In the genomic region with DNA sequence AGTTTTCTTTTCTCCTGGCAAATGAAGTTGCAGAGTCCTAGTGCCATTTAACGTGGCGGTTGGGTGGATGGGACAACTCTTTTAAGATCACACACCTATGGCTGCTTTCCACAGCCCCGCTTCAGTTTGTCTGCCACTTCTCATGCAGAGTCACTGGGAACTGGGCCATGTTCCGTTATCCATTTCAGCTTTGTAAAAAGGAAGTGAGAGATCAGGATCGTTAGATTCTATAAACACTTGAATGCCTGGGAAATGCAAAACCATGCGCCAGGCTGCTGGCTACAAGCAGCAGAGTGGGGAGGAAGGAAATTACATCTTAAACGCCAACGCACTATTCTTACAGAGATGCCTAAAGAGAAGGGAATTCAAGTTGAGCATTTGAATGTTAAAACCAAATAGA, we compare ENCODE assay signal across 8 mouse cellular contexts.
DNase-seq lines count a peak whose midpoint lies in the region; ATAC-seq lines count a peak whose summit lies in the region.

No protein-coding gene starts in this region.

- ATAC-seq in forebrain, embryonic 14.5 days: no peak
- no peak for ATAC-seq in forebrain, embryonic 12.5 days (ENCODE audit: low FRiP score)
- ATAC-seq in midbrain, embryonic 15.5 days (replicated peaks): no peak; the same call in 1 of the 2 replicates
- ATAC-seq in midbrain, embryonic 11.5 days (ENCODE audit: low FRiP score): no peak
- no peak for ATAC-seq in heart, embryonic 11.5 days (replicated peaks; ENCODE audit: insufficient number of reproducible peaks, low FRiP score, low TSS enrichment)

- peak; percentile 58 for DNase-seq in forebrain, embryonic 14.5 days (ENCODE audit: low spot score)
- no peak for DNase-seq in midbrain, embryonic 11.5 days (ENCODE audit: low spot score, missing footprints)
- DNase-seq in left cerebral cortex, adult 9 months (ENCODE audit: low spot score in 2 of 2): peak; percentile 13 to 44
- DNase-seq in right cerebral cortex, postnatal 4 days: peak; percentile 34
- no peak for DNase-seq in adrenal gland, adult 8-10 months

- no peak overlapping the region for H3K4me3 ChIP-seq in forebrain, embryonic 14.5 days (ENCODE audit: low read depth, low read length)
- no peak overlapping the region for H3K4me3 ChIP-seq in forebrain, embryonic 12.5 days (replicated peaks)
- H3K4me3 ChIP-seq in midbrain, embryonic 15.5 days: no peak overlapping the region
- no peak overlapping the region for H3K4me3 ChIP-seq in midbrain, embryonic 11.5 days (ENCODE audit: low read depth, low read length)
- no peak overlapping the region for H3K4me3 ChIP-seq in heart, embryonic 11.5 days (ENCODE audit: low read depth, low read length)

- peaks cover 3% of the 10 kb centered on the region; the same call in 1 of the 2 replicates for H3K4me1 ChIP-seq in forebrain, embryonic 14.5 days (ENCODE audit: control insufficient read depth, insufficient read depth, low read length)
- H3K4me1 ChIP-seq in forebrain, embryonic 12.5 days: peaks cover 11% of the 10 kb centered on the region
- H3K4me1 ChIP-seq in midbrain, embryonic 15.5 days: peaks cover 21% of the 10 kb centered on the region
- no peaks in the 10 kb centered on the region for H3K4me1 ChIP-seq in midbrain, embryonic 11.5 days (ENCODE audit: control insufficient read depth, insufficient read depth, low read length)
- H3K4me1 ChIP-seq in heart, embryonic 11.5 days (ENCODE audit: control insufficient read depth, insufficient read depth, low read length): no peaks in the 10 kb centered on the region

- H3K27me3 ChIP-seq in forebrain, embryonic 14.5 days (replicated peaks; ENCODE audit: control insufficient read depth, insufficient read depth, low read length): no peaks in the 10 kb centered on the region
- H3K27me3 ChIP-seq in forebrain, embryonic 12.5 days: no peaks in the 10 kb centered on the region
- H3K27me3 ChIP-seq in midbrain, embryonic 15.5 days (replicated peaks): no peaks in the 10 kb centered on the region
- no peaks in the 10 kb centered on the region for H3K27me3 ChIP-seq in midbrain, embryonic 11.5 days (ENCODE audit: control insufficient read depth, insufficient read depth, low read length)
- H3K27me3 ChIP-seq in heart, embryonic 11.5 days (ENCODE audit: control insufficient read depth, insufficient read depth, low read length): no peaks in the 10 kb centered on the region

- 26% methylated on average over 8 of the region's 8 CpGs for WGBS in forebrain, embryonic 14.5 days
- whole genome bisulfite sequencing in forebrain, embryonic 12.5 days: 49% methylated on average over 8 of the region's 8 CpGs
- WGBS in midbrain, embryonic 15.5 days: 35% methylated on average over 8 of the region's 8 CpGs
- WGBS in midbrain, embryonic 11.5 days: 62% methylated on average over 8 of the region's 8 CpGs
- WGBS in heart, embryonic 11.5 days (ENCODE audit: insufficient replicate concordance): 44% methylated on average over 8 of the region's 8 CpGs

- H3K36me3 ChIP-seq in forebrain, embryonic 14.5 days (ENCODE audit: control insufficient read depth, insufficient read depth, low read length): no peaks in the 10 kb centered on the region
- H3K36me3 ChIP-seq in forebrain, embryonic 12.5 days (replicated peaks): no peaks in the 10 kb centered on the region
- no peaks in the 10 kb centered on the region for H3K36me3 ChIP-seq in midbrain, embryonic 15.5 days (replicated peaks)
- H3K36me3 ChIP-seq in midbrain, embryonic 11.5 days (ENCODE audit: control insufficient read depth, insufficient read depth, low read length): no peaks in the 10 kb centered on the region
- no peaks in the 10 kb centered on the region for H3K36me3 ChIP-seq in heart, embryonic 11.5 days (ENCODE audit: control insufficient read depth, insufficient read depth, low read length)

- H3K27ac ChIP-seq in forebrain, embryonic 14.5 days (ENCODE audit: low read depth, low read length): no peak overlapping the region
- H3K27ac ChIP-seq in forebrain, embryonic 12.5 days: no peak overlapping the region
- 0 out of 2 replicates have a peak overlapping the region, but pooled peaks have one; percentile 17 for H3K27ac ChIP-seq in midbrain, embryonic 15.5 days
- H3K27ac ChIP-seq in midbrain, embryonic 11.5 days (ENCODE audit: low read depth, low read length): no peak overlapping the region
- H3K27ac ChIP-seq in heart, embryonic 11.5 days (ENCODE audit: low read depth, low read length): no peak overlapping the region

- no peaks in the 10 kb centered on the region for H3K9me3 ChIP-seq in forebrain, embryonic 14.5 days (replicated peaks; ENCODE audit: control insufficient read depth, low read length)
- no peaks in the 10 kb centered on the region for H3K9me3 ChIP-seq in forebrain, embryonic 12.5 days
- no peaks in the 10 kb centered on the region for H3K9me3 ChIP-seq in midbrain, embryonic 15.5 days
- no peaks in the 10 kb centered on the region for H3K9me3 ChIP-seq in midbrain, embryonic 11.5 days (ENCODE audit: control insufficient read depth, low read length)
- H3K9me3 ChIP-seq in heart, embryonic 11.5 days (replicated peaks; ENCODE audit: control insufficient read depth, low read length): no peaks in the 10 kb centered on the region

- no peak overlapping the region for H3K9ac ChIP-seq in forebrain, embryonic 14.5 days (ENCODE audit: low read length)
- H3K9ac ChIP-seq in forebrain, embryonic 12.5 days: no peak overlapping the region
- H3K9ac ChIP-seq in midbrain, embryonic 15.5 days: no peak overlapping the region
- H3K9ac ChIP-seq in midbrain, embryonic 11.5 days (ENCODE audit: low read length): no peak overlapping the region
- H3K9ac ChIP-seq in heart, embryonic 11.5 days (ENCODE audit: low read depth, low read length): no peak overlapping the region

- no peak overlapping the region for H3K4me2 ChIP-seq in forebrain, embryonic 14.5 days (ENCODE audit: low read length)
- no peak overlapping the region for H3K4me2 ChIP-seq in forebrain, embryonic 12.5 days
- H3K4me2 ChIP-seq in midbrain, embryonic 15.5 days: peak overlapping the region; percentile 12; the same call in 1 of the 2 replicates
- H3K4me2 ChIP-seq in midbrain, embryonic 11.5 days: no peak overlapping the region
- H3K4me2 ChIP-seq in heart, embryonic 11.5 days: no peak overlapping the region

Comparison
In these comparisons a context has a peak if more than half of its experiments do, and no peak if none do; other contexts are left out.
1. DNase-seq: peak in forebrain, embryonic 14.5 days (single experiment), left cerebral cortex, adult 9 months (2 of 2) and right cerebral cortex, postnatal 4 days (single experiment); none in midbrain, embryonic 11.5 days (single experiment) and adrenal gland, adult 8-10 months (single experiment).